Mouse (Mus musculus): ENCODE data around the gene Wscd2. TPM values are rescaled to one million over a fixed set of nuclear protein-coding genes. Genes with fewer than 3 reads are reported as not detected.
"Not testable (repeated sequence)": the region's sequence is repeated elsewhere in the genome, so short reads cannot be mapped to it uniquely, and the experiment has no call there.

Wscd2 gene
- polyA plus RNA-seq, 1 experiment, result 33.3 TPM

GRCm38 (mm10) chr5:113578428-113578827 is 88.3 kb downstream of the Wscd2 start:
- DNase-seq (ENCODE audit: extremely low spot score in 1 of 2, low spot score in 1 of 2), result no peak

- DNase-seq (ENCODE audit: extremely low spot score in 1 of 2, low spot score in 1 of 2), result no peak
Observed at GRCm38 (mm10) chr5:113579128-113579527, 89.0 kb downstream of the Wscd2 start.

- no peak for DNase-seq (ENCODE audit: extremely low spot score in 1 of 2, low spot score in 1 of 2)
Observed at GRCm38 (mm10) chr5:113580248-113580647, 90.1 kb downstream of the Wscd2 start.

- no peak for DNase-seq (ENCODE audit: extremely low spot score in 1 of 2, low spot score in 1 of 2)
Observed at GRCm38 (mm10) chr5:113580801-113581200, 90.7 kb downstream of the Wscd2 start.

GRCm38 (mm10) chr5:113583424-113584162 is 93.5 kb downstream of the Wscd2 start:
- no peak for DNase-seq (ENCODE audit: extremely low spot score in 1 of 2, low spot score in 1 of 2)

GRCm38 (mm10) chr5:113584439-113584838 is 94.3 kb downstream of the Wscd2 start:
- no peak for DNase-seq (ENCODE audit: extremely low spot score in 1 of 2, low spot score in 1 of 2)

- DNase-seq (ENCODE audit: extremely low spot score in 1 of 2, low spot score in 1 of 2), result not testable (repeated sequence)
Observed at GRCm38 (mm10) chr5:113585619-113586457, 95.7 kb downstream of the Wscd2 start.

GRCm38 (mm10) chr5:113586458-113586849 is 96.3 kb downstream of the Wscd2 start:
- not testable (repeated sequence) for DNase-seq (ENCODE audit: extremely low spot score in 1 of 2, low spot score in 1 of 2)

GRCm38 (mm10) chr5:113590010-113590640 is 100.0 kb downstream of the Wscd2 start:
- no peak for DNase-seq (ENCODE audit: extremely low spot score in 1 of 2, low spot score in 1 of 2)

GRCm38 (mm10) chr5:113591166-113591565 is 101.0 kb downstream of the Wscd2 start:
- DNase-seq (ENCODE audit: extremely low spot score in 1 of 2, low spot score in 1 of 2), result peak in 1 of 2 experiments; percentile 59

- peak; percentile 89 to 90 for DNase-seq (ENCODE audit: extremely low spot score in 1 of 2, low spot score in 1 of 2)
Observed at GRCm38 (mm10) chr5:113591751-113592230, 101.7 kb downstream of the Wscd2 start.

- peak; percentile 70 to 80 for DNase-seq (ENCODE audit: extremely low spot score in 1 of 2, low spot score in 1 of 2)
Observed at GRCm38 (mm10) chr5:113593911-113594705, 104.0 kb downstream of the Wscd2 start.

GRCm38 (mm10) chr5:113596252-113596651 is 106.1 kb downstream of the Wscd2 start:
- no peak for DNase-seq (ENCODE audit: extremely low spot score in 1 of 2, low spot score in 1 of 2)

GRCm38 (mm10) chr5:113596780-113597353 is 106.7 kb downstream of the Wscd2 start:
- DNase-seq (ENCODE audit: extremely low spot score in 1 of 2, low spot score in 1 of 2), result no peak

GRCm38 (mm10) chr5:113600181-113600580 is 110.0 kb downstream of the Wscd2 start:
- DNase-seq (ENCODE audit: extremely low spot score in 1 of 2, low spot score in 1 of 2), result no peak

- DNase-seq (ENCODE audit: extremely low spot score in 1 of 2, low spot score in 1 of 2), result no peak
Observed at GRCm38 (mm10) chr5:113600803-113601202, 110.7 kb downstream of the Wscd2 start.

GRCm38 (mm10) chr5:113603471-113603870 is 113.3 kb downstream of the Wscd2 start:
- DNase-seq (ENCODE audit: extremely low spot score in 1 of 2, low spot score in 1 of 2), result no peak

GRCm38 (mm10) chr5:113604758-113605157 is 114.6 kb downstream of the Wscd2 start:
- DNase-seq (ENCODE audit: extremely low spot score in 1 of 2, low spot score in 1 of 2), result no peak

GRCm38 (mm10) chr5:113606121-113606520 is 116.0 kb downstream of the Wscd2 start:
- DNase-seq (ENCODE audit: extremely low spot score in 1 of 2, low spot score in 1 of 2), result no peak
